Mouse (Mus musculus): Measurements from ENCODE around the gene Nfkb1. TPM values are rescaled to one million over a fixed set of nuclear protein-coding genes. Genes with fewer than 3 reads are reported as not detected.

Nfkb1 gene
- total RNA-seq, 2 experiments from 2014 or later = 104 to 181 TPM

DNA sequence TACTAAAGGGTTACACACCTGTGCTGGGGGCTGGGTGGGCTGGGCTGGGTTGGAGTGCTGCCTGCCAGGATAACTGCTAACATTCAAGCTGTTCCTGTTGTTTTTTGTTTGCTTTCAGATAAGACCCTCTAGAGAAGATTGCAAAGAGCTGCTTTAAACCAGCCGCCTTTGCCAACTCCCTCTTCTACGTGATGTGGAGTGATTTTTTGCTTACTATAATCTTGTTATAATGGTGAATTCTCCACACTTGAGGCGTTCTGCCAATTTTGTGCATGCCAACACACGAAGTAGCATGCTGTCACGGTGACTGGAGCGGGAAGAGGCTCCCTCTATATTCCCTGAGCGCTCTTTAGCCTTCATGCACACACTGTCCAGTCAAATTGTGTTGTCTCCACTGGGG is 17.7 kb downstream of the Nfkb1 start:
- ATAC-seq (ENCODE audit: poor library complexity, severe bottlenecking) = no peak

- ATAC-seq (ENCODE audit: poor library complexity, severe bottlenecking) = no peak
Observed at GRCm38 (mm10) chr3:135673041-135673440, 18.3 kb downstream of the Nfkb1 start.

DNA sequence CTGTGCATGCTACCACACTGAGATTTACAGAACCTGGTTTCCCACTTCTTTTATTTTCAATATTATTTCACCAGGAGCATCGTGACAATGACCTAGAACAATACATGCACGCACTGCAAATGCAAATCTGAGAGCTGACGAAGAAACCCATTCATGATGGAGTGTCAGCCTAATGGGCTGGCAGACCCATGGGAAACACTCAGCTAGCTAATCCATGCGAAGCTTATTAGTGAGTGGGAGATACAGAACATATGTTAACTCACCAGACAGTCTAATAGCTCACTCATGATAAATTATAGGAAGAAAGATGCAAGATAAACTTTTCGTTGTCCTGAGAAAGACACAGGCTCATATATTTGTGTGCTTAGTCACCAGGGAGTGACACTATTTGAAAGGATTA is 19.2 kb downstream of the Nfkb1 start:
- ATAC-seq (ENCODE audit: poor library complexity, severe bottlenecking) = no peak

DNA sequence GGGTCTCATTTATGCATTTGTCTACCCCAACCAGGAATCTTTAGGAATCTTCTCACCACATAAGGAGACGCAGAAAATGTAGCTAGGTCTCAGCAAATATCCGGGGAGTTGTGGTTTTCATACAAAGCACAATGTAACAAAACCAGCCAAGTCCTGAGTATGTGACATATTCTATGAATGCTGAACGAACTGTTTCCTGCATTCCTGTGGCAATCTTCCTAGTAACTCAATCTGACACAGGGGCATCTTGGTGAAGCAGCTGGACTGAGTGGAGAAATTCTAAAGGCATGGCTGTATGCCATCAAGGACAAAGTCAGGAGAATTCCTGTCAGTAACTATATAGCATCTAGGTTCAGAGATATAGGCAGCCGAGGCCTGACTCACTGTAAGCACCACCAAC is 20.5 kb downstream of the Nfkb1 start:
- ATAC-seq (ENCODE audit: poor library complexity, severe bottlenecking) = no peak

GRCm38 (mm10) chr3:135667084-135667483 is 24.3 kb downstream of the Nfkb1 start:
- no peak for ATAC-seq (ENCODE audit: poor library complexity, severe bottlenecking)

- peak; percentile 62 for ATAC-seq (ENCODE audit: poor library complexity, severe bottlenecking)
Observed at GRCm38 (mm10) chr3:135665777-135666259, 25.5 kb downstream of the Nfkb1 start.

- ATAC-seq (ENCODE audit: poor library complexity, severe bottlenecking) = no peak
Observed at GRCm38 (mm10) chr3:135662139-135662864, 29.0 kb downstream of the Nfkb1 start.

GRCm38 (mm10) chr3:135661707-135662106 is 29.6 kb downstream of the Nfkb1 start:
- ATAC-seq (ENCODE audit: poor library complexity, severe bottlenecking) = peak; percentile 32; the same call in 1 of the 2 replicates

DNA sequence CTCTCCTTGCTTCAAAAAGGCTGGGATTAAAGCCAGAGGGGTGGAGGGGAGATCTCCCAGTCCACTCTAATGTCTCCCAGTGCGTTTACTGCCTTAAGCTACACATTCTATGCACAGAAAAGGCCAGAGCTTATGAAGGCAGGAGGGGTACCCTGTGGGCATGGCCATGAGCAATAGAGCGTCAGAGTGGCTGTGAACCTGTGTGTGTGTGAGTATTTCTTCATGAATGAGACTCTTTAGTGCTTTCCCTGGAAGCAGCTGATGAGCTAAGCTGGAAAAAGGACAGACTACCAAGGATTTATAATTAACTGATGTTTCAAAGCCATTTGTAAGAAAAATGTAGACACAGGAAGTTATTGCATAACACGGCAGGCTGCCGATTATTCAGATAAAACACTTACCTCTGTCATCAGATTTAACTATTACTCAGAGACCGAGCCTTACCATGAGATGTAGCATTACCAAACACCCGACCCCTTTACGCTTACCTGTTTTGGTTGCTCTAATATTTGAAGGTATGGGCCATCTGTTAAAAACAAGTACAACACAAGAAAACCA is 32.7 kb downstream of the Nfkb1 start:
- ATAC-seq (ENCODE audit: poor library complexity, severe bottlenecking) = peak; percentile 21; the same call in 1 of the 2 replicates

DNA sequence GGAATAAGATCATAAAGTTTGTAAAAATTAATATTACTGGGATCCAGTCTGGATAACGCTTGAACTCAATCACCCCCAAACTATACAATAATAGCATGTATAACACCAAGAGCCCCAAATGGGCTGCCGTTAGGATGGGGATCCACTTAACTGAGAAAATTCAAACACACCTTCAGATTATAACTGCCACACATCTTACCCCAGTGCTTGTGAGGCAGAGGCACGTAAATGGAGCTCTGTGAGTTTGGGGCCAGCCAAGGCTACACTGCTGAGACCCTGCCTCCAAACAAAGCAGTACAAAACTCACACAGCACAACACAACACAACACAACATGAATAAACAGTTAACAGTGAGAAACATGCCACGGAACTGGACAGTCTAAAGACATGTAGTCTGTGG is 35.2 kb downstream of the Nfkb1 start:
- ATAC-seq (ENCODE audit: poor library complexity, severe bottlenecking) = no peak

GRCm38 (mm10) chr3:135650773-135651555 is 40.4 kb downstream of the Nfkb1 start:
- no peak for ATAC-seq (ENCODE audit: poor library complexity, severe bottlenecking)

- ATAC-seq (ENCODE audit: poor library complexity, severe bottlenecking) = no peak
Observed at GRCm38 (mm10) chr3:135649809-135650208, 41.5 kb downstream of the Nfkb1 start.

DNA sequence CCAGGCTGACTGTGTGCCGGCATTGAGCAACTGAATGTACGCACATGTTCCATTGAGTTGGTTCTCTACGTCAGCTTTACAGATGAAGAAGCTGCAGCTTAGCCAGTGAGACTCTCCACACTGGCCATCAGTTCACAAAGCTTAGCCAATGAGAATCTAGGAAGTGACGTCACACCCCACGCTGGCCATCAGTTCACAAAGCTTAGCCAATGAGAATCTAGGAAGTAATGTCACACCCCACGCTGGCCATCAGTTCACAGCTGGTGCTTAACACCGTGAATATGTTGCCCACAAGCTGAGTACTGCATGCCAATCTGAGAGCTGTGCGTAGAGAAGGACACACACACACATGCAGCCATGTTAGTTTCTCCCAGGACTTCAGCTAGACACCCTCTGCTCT is 42.8 kb downstream of the Nfkb1 start:
- ATAC-seq (ENCODE audit: poor library complexity, severe bottlenecking) = no peak

- no peak for ATAC-seq (ENCODE audit: poor library complexity, severe bottlenecking)
Observed at GRCm38 (mm10) chr3:135646622-135647021, 44.7 kb downstream of the Nfkb1 start.

GRCm38 (mm10) chr3:135644971-135645370 is 46.4 kb downstream of the Nfkb1 start:
- ATAC-seq (ENCODE audit: poor library complexity, severe bottlenecking) = no peak

GRCm38 (mm10) chr3:135641623-135641915 is 49.8 kb downstream of the Nfkb1 start:
- ATAC-seq (ENCODE audit: poor library complexity, severe bottlenecking) = no peak

DNA sequence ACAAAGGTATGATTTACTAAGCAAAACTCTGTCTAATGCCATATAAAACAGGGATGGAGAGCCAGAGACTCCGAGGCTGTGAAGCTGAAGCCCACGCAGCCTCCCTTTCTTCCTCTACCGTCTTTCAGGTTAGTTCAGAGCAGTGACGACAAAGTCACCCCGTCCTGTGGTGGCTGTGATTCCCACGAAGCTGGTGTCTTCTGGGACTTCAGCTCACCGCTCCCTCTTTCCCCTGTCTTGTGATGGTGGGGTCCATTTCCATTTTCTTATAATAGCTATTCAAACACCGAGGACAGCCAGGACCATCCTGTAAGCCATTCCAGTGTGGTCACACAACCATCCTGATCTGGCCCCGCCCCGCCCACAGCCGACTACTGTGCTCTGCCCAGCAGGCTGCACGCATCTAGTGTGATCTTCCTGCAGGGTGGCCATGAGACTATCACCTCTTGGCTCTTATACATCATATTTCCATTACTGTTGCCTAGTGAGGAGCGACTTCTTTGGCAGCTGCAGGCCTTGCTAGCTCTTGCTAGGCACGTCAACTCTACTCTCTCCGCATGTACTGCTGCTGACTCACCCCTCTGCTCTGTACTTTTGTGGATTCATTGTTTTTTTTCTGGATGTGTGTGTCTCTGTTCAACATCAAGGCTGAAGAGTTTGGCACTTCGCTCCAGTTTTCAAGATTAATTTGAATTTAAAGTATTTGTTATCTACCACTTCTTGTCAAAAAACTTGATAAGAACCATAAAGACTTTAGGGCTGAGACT is 50.3 kb downstream of the Nfkb1 start:
- no peak for ATAC-seq (ENCODE audit: poor library complexity, severe bottlenecking)

DNA sequence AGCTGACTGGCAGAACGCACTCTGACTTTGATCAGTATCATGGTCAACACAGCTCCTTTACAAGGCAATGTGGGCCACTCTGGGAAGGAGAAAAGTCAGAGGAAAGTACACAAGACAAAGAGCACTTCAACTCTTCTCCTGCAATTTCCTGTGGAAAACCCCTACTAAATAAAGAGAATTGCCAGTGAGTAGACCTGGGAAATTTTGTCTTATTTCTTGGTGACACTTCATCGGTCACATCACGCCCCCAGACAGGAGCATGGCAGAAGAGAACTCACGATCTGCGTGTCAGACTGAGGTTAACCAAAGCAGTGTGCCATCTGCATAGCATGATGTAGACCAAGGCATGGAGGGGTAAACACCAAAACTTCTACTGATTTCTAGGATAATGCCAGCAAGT is 51.1 kb downstream of the Nfkb1 start:
- ATAC-seq (ENCODE audit: poor library complexity, severe bottlenecking) = no peak

DNA sequence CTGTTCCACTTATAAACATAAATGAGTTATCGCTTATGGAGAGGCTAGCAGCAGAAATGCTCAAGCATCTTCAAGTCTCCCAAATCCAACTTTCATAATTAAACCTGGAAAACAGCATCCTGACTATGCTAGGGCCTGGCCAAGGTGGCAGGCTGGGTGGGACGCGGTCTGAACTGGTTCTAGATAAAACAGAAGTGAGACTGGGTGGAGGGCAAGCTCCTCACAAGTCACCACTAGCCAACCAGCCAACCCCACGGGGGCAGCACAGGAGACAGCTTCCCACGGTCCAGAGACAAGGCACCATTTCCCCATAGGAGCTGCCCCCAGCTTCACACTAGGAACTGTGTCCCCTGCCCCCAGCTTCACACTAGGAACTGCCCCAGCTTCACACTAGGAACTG is 53.8 kb downstream of the Nfkb1 start:
- peak; percentile 81 for ATAC-seq (ENCODE audit: poor library complexity, severe bottlenecking)

GRCm38 (mm10) chr3:135636454-135636853 is 54.9 kb downstream of the Nfkb1 start:
- ATAC-seq (ENCODE audit: poor library complexity, severe bottlenecking) = peak; percentile 65
